Mouse (Mus musculus): ENCODE results near the gene Nphp1. TPM values are rescaled to one million over a fixed set of nuclear protein-coding genes. Genes with fewer than 3 reads are reported as not detected.

Nphp1 gene
- polyA plus RNA-seq, 1 experiment = 17.5 TPM

GRCm38 (mm10) chr2:127740756-127741519 is 47.8 kb downstream of the Nphp1 start:
- no peak for TF ChIP-seq CEBPB (IDR thresholded peaks at IDR 0.05; ENCODE audit: insufficient read depth, poor library complexity, severe bottlenecking)
- no peak for TF ChIP-seq MAX (IDR thresholded peaks at IDR 0.05; ENCODE audit: low read depth)
- TF ChIP-seq MYOD1 (IDR thresholded peaks at IDR 0.05; ENCODE audit: control insufficient read depth in 1 of 3, insufficient read length in 2 of 3, low read depth in 2 of 3) = no peak
- no peak for TF ChIP-seq POLR2AphosphoS2 (IDR thresholded peaks at IDR 0.05; ENCODE audit: insufficient read length, low read depth)
- no peak for TF ChIP-seq TCF3 (IDR thresholded peaks at IDR 0.05; ENCODE audit: insufficient read length, low read depth)
- no peak for TF ChIP-seq TCF12 (IDR thresholded peaks at IDR 0.05; ENCODE audit: insufficient read depth, poor library complexity, severe bottlenecking)
- TF ChIP-seq E2F4 (IDR thresholded peaks at IDR 0.05; ENCODE audit: insufficient read depth) = no peak
- TF ChIP-seq REST (IDR thresholded peaks at IDR 0.05; ENCODE audit: insufficient read depth, insufficient read length) = no peak
- no peak for TF ChIP-seq SRF (IDR thresholded peaks at IDR 0.05; ENCODE audit: control insufficient read depth, insufficient read length, low read depth)
- H3K4me2 ChIP-seq (ENCODE audit: low read depth) = no peak overlapping the region
- no peak overlapping the region for H3K4me3 ChIP-seq
- peaks cover 5% of the 10 kb centered on the region for H3K36me3 ChIP-seq (ENCODE audit: control insufficient read depth, insufficient read depth)
- no peak overlapping the region for H3ac ChIP-seq (ENCODE audit: control insufficient read depth, insufficient read length)
- H3K27me3 ChIP-seq (ENCODE audit: control insufficient read depth, insufficient read depth, insufficient read length) = no peaks in the 10 kb centered on the region
- no peaks in the 10 kb centered on the region for H3K79me2 ChIP-seq (ENCODE audit: control insufficient read depth, insufficient read depth)

DNA sequence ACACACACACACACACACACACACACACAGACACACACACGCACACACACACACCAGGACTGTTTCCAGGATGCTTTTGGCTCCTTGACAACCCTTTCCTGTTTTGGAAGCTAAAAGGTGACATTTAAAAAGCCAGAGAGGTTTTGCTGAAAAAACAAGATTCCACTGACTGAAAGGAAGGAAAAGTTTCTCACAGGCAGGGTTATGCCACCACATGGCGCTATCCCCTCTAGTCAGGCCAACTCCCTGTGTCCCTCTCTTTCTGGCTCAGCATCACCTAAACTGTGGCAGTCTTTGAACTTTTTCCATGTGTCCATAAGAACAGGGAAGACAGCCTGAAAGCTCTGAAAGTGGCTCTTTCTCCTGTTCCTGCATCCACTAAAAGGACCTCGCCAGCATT is 50.8 kb downstream of the Nphp1 start:
- TF ChIP-seq TCF3 (IDR thresholded peaks at IDR 0.05; ENCODE audit: insufficient read length, low read depth) (no peak), E2F4 (IDR thresholded peaks at IDR 0.05; ENCODE audit: insufficient read depth) (no peak), MYOD1 (IDR thresholded peaks at IDR 0.05; ENCODE audit: control insufficient read depth in 1 of 3, insufficient read length in 2 of 3, low read depth in 2 of 3) (no peak), USF1 (IDR thresholded peaks at IDR 0.05; ENCODE audit: low read depth) (no peak)

GRCm38 (mm10) chr2:127736631-127737209 is 52.0 kb downstream of the Nphp1 start:
- peaks cover 5% of the 10 kb centered on the region for H3K36me3 ChIP-seq (ENCODE audit: control insufficient read depth, insufficient read depth)
- H3K79me2 ChIP-seq (ENCODE audit: control insufficient read depth, insufficient read depth) = no peaks in the 10 kb centered on the region
- no peak for TF ChIP-seq TCF3 (IDR thresholded peaks at IDR 0.05; ENCODE audit: insufficient read length, low read depth)
- TF ChIP-seq MYOG (IDR thresholded peaks at IDR 0.05; ENCODE audit: control insufficient read depth in 1 of 3, insufficient read depth in 1 of 3, insufficient read length in 2 of 3, low read depth in 2 of 3) = no peak
- no peak for TF ChIP-seq POLR2AphosphoS2 (IDR thresholded peaks at IDR 0.05; ENCODE audit: insufficient read length, low read depth)
- TF ChIP-seq POLR2A (IDR thresholded peaks at IDR 0.05; ENCODE audit: insufficient read length, low read depth) = no peak
- TF ChIP-seq SRF (IDR thresholded peaks at IDR 0.05; ENCODE audit: control insufficient read depth, insufficient read length, low read depth) = no peak
- no peak for TF ChIP-seq E2F4 (IDR thresholded peaks at IDR 0.05; ENCODE audit: insufficient read depth)
- no peak for TF ChIP-seq TCF12 (IDR thresholded peaks at IDR 0.05; ENCODE audit: insufficient read depth, poor library complexity, severe bottlenecking)
- no peak for TF ChIP-seq CEBPB (IDR thresholded peaks at IDR 0.05; ENCODE audit: insufficient read depth, poor library complexity, severe bottlenecking)
- TF ChIP-seq MAX (IDR thresholded peaks at IDR 0.05; ENCODE audit: low read depth) = no peak
- no peak for TF ChIP-seq USF1 (IDR thresholded peaks at IDR 0.05; ENCODE audit: low read depth)
- no peak overlapping the region for H3ac ChIP-seq (ENCODE audit: control insufficient read depth, insufficient read length)
- H3K27me3 ChIP-seq (ENCODE audit: control insufficient read depth, insufficient read depth, insufficient read length) = no peaks in the 10 kb centered on the region
- H3K4me3 ChIP-seq = no peak overlapping the region
- H3K4me2 ChIP-seq (ENCODE audit: low read depth) = no peak overlapping the region

More for the DNA sequence above, 50.8 kb downstream of the Nphp1 start:
- Histone ChIP-seq H3K27me3 (ENCODE audit: control insufficient read depth, insufficient read depth, insufficient read length) (no peaks in the 10 kb centered on the region), H3K4me2 (ENCODE audit: low read depth) (no peak overlapping the region), H3K36me3 (ENCODE audit: control insufficient read depth, insufficient read depth) (peaks cover 5% of the 10 kb centered on the region), H3K4me3 (no peak overlapping the region), H3K79me2 (ENCODE audit: control insufficient read depth, insufficient read depth) (no peaks in the 10 kb centered on the region), H3ac (ENCODE audit: control insufficient read depth, insufficient read length) (no peak overlapping the region)

- Histone ChIP-seq H3K27me3 (ENCODE audit: control insufficient read depth, insufficient read depth, insufficient read length) (no peaks in the 10 kb centered on the region), H3K79me2 (ENCODE audit: control insufficient read depth, insufficient read depth) (no peaks in the 10 kb centered on the region), H3K36me3 (ENCODE audit: control insufficient read depth, insufficient read depth) (no peaks in the 10 kb centered on the region), H3K4me2 (ENCODE audit: low read depth) (no peak overlapping the region), H3K4me3 (no peak overlapping the region), H3ac (ENCODE audit: control insufficient read depth, insufficient read length) (no peak overlapping the region)
- TF ChIP-seq SRF (IDR thresholded peaks at IDR 0.05; ENCODE audit: control insufficient read depth, insufficient read length, low read depth) = no peak
Measured at GRCm38 (mm10) chr2:127735512-127736145, 53.1 kb downstream of the Nphp1 start.

DNA sequence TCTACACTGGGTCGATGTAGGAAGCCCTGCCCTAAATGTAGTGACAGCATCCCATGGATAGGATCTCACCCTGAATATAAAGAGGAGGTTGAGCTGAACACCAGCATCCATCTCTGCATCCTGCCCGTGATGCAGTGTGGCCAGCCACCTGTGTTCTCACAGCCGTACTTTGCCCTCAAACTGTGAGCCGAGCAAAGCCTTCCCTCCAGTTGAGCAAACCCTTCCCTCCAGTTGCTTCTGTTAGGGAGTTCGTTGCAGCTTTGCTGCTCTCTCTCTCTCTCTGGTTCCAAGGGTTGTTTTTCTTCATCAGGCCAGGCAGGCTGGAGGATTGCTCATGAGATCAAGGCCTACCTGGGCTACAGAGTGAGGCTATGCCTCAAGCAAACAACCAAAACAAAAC is 53.8 kb downstream of the Nphp1 start:
- H3K27me3 ChIP-seq (ENCODE audit: control insufficient read depth, insufficient read depth, insufficient read length) = no peaks in the 10 kb centered on the region
- TF ChIP-seq POLR2AphosphoS2 (IDR thresholded peaks at IDR 0.05; ENCODE audit: insufficient read length, low read depth) (no peak), POLR2A (IDR thresholded peaks at IDR 0.05; ENCODE audit: insufficient read length, low read depth) (no peak), MAX (IDR thresholded peaks at IDR 0.05; ENCODE audit: low read depth) (no peak), MYOD1 (IDR thresholded peaks at IDR 0.05; ENCODE audit: control insufficient read depth in 1 of 3, insufficient read length in 2 of 3, low read depth in 2 of 3) (no peak)
- H3K4me2 ChIP-seq (ENCODE audit: low read depth) = no peak overlapping the region
- no peaks in the 10 kb centered on the region for H3K79me2 ChIP-seq (ENCODE audit: control insufficient read depth, insufficient read depth)
- no peak overlapping the region for H3ac ChIP-seq (ENCODE audit: control insufficient read depth, insufficient read length)
- H3K4me3 ChIP-seq = no peak overlapping the region
- H3K36me3 ChIP-seq (ENCODE audit: control insufficient read depth, insufficient read depth) = no peaks in the 10 kb centered on the region

All from myocyte (in vitro differentiated cells).